Mouse (Mus musculus) ES-CJ7 (cell line): ENCODE data around the gene Ufd1.

Experiments used
- DNase-seq: peaks from one replicate; pipeline ENCODE4 v3.0.0; 2011; ENCODE audit warnings: low read depth, low spot score

Gene Ufd1

GRCm38 (mm10) chr16:18811468-18812384 is at the start of gene Ufd1, which contains the start of gene Cdc45:
Gene Ufd1 (plus strand): TSS chr16:18811779.
Gene Cdc45 (minus strand): TSS chr16:18811987.
- peak; percentile 97 for DNase-seq

- DNase-seq, result no peak
Measured at GRCm38 (mm10) chr16:18762960-18763359, 48.6 kb upstream of the Ufd1 start.

GRCm38 (mm10) chr16:18766390-18766789 is 45.2 kb upstream of the Ufd1 start:
- no peak for DNase-seq

GRCm38 (mm10) chr16:18769501-18769900 is 42.1 kb upstream of the Ufd1 start:
- DNase-seq, result peak; percentile 68

GRCm38 (mm10) chr16:18773936-18774335 is 37.6 kb upstream of the Ufd1 start:
- DNase-seq, result no peak

- no peak for DNase-seq
Measured at GRCm38 (mm10) chr16:18775621-18776555, 35.7 kb upstream of the Ufd1 start.

GRCm38 (mm10) chr16:18776556-18777100 is 35.0 kb upstream of the Ufd1 start, which contains the start of gene Cldn5:
Gene Cldn5 (plus strand): TSS chr16:18776847.
- DNase-seq, result peak; percentile 82

- DNase-seq, result peak; percentile 22
Measured at GRCm38 (mm10) chr16:18777101-18778080, 34.2 kb upstream of the Ufd1 start.

GRCm38 (mm10) chr16:18778461-18778860 is 33.1 kb upstream of the Ufd1 start:
- no peak for DNase-seq

GRCm38 (mm10) chr16:18781810-18782209 is 29.8 kb upstream of the Ufd1 start:
- no peak for DNase-seq

GRCm38 (mm10) chr16:18785025-18785424 is 26.6 kb upstream of the Ufd1 start:
- DNase-seq, result no peak

- no peak for DNase-seq
Measured at GRCm38 (mm10) chr16:18785485-18785884, 26.1 kb upstream of the Ufd1 start.

- no peak for DNase-seq
Measured at GRCm38 (mm10) chr16:18786652-18787051, 24.9 kb upstream of the Ufd1 start.

- DNase-seq, result no peak
Measured at GRCm38 (mm10) chr16:18788627-18789406, 22.8 kb upstream of the Ufd1 start.

GRCm38 (mm10) chr16:18795223-18795899 is 16.2 kb upstream of the Ufd1 start:
- no peak for DNase-seq

- no peak for DNase-seq
Measured at GRCm38 (mm10) chr16:18796645-18797044, 14.9 kb upstream of the Ufd1 start.

GRCm38 (mm10) chr16:18798151-18798550 is 13.4 kb upstream of the Ufd1 start:
- DNase-seq, result no peak

GRCm38 (mm10) chr16:18798841-18799240 is 12.7 kb upstream of the Ufd1 start:
- peak; percentile 42 for DNase-seq

GRCm38 (mm10) chr16:18805746-18806145 is 5.8 kb upstream of the Ufd1 start:
- DNase-seq, result no peak
